8 mouse cellular contexts compared by ENCODE assay signal in the genomic region with DNA sequence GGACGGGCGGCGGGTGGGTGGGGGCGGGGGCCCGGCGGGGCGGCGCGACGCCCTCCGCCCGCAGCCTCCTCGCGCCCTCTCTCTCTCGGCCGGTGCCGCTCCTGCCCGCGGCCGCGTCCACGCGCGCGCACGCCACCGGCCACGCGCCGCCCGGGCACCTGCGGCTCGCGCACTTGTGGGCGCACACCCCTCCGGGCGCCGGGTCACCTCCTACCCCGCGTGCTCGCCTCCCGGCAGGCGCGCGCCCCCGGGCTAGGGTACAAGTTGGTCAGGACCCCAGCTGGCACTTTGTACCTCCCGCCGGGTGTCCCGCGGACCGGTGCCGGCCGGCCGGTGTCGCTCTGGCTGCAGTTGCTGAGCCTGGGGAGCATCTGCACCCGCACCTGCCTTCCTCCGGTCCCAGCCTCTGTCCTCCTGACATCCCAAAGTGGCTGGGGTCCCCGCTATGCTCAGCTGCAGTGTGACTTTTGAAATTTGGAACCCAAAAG. TPM values are rescaled to one million over a fixed set of nuclear protein-coding genes. Genes with fewer than 3 reads are reported as not detected.
DNase-seq lines count a peak whose midpoint lies in the region; ATAC-seq and TF ChIP-seq lines count a peak whose summit lies in the region.

No protein-coding gene starts in this region.

- peaks cover 3% of the 10 kb centered on the region; the same call in 1 of the 2 replicates for H3K4me1 ChIP-seq in embryonic facial prominence, embryonic 10.5 days
- H3K4me1 ChIP-seq in heart, embryonic 10.5 days: 0 out of 2 replicates have a peak, but pooled peaks cover 10% of the 10 kb centered on the region
- no peaks in the 10 kb centered on the region for H3K4me1 ChIP-seq in limb, embryonic 14.5 days (ENCODE audit: control insufficient read depth, insufficient read depth, low read length)
- H3K4me1 ChIP-seq in midbrain, embryonic 16.5 days (ENCODE audit: control insufficient read depth, insufficient read depth, low read length): peaks cover 12% of the 10 kb centered on the region

- WGBS in embryonic facial prominence, embryonic 10.5 days: 0% methylated on average over 53 of the region's 58 CpGs
- 1% methylated on average over 56 of the region's 58 CpGs for WGBS in heart, embryonic 10.5 days
- 0% methylated on average over 17 of the region's 58 CpGs for whole genome bisulfite sequencing in limb, embryonic 14.5 days
- 0% methylated on average over 28 of the region's 58 CpGs for WGBS in midbrain, embryonic 16.5 days

- no peaks in the 10 kb centered on the region for H3K36me3 ChIP-seq in embryonic facial prominence, embryonic 10.5 days (replicated peaks)
- H3K36me3 ChIP-seq in heart, embryonic 10.5 days: no peaks in the 10 kb centered on the region
- H3K36me3 ChIP-seq in limb, embryonic 14.5 days (ENCODE audit: control insufficient read depth, insufficient read depth, low read length): no peaks in the 10 kb centered on the region
- H3K36me3 ChIP-seq in midbrain, embryonic 16.5 days (ENCODE audit: control insufficient read depth, insufficient read depth, low read length): no peaks in the 10 kb centered on the region

- H3K27me3 ChIP-seq in embryonic facial prominence, embryonic 10.5 days (replicated peaks; ENCODE audit: low read depth, poor library complexity, severe bottlenecking): peaks cover 16% of the 10 kb centered on the region
- H3K27me3 ChIP-seq in heart, embryonic 10.5 days (ENCODE audit: insufficient read depth, poor library complexity, severe bottlenecking): 0 out of 2 replicates have a peak, but pooled peaks cover 9% of the 10 kb centered on the region
- 0 out of 2 replicates have a peak, but pooled peaks cover 8% of the 10 kb centered on the region for H3K27me3 ChIP-seq in limb, embryonic 14.5 days (ENCODE audit: control insufficient read depth, insufficient read depth, low read length)
- H3K27me3 ChIP-seq in midbrain, embryonic 16.5 days (ENCODE audit: control insufficient read depth, insufficient read depth, low read depth, low read length): no peaks in the 10 kb centered on the region

- no peaks in the 10 kb centered on the region for H3K9me3 ChIP-seq in embryonic facial prominence, embryonic 10.5 days
- H3K9me3 ChIP-seq in heart, embryonic 10.5 days: no peaks in the 10 kb centered on the region
- H3K9me3 ChIP-seq in limb, embryonic 14.5 days (ENCODE audit: control insufficient read depth, low read length): no peaks in the 10 kb centered on the region
- H3K9me3 ChIP-seq in midbrain, embryonic 16.5 days (replicated peaks; ENCODE audit: control insufficient read depth, low read length, poor library complexity, severe bottlenecking): no peaks in the 10 kb centered on the region

- no peak for TF ChIP-seq POLR2A in limb, embryonic 14.5 days (IDR thresholded peaks at IDR 0.05; ENCODE audit: borderline replicate concordance, extremely low read depth, insufficient read depth, insufficient read length)

- peak overlapping the region; percentile 80 for H3K4me3 ChIP-seq in embryonic facial prominence, embryonic 10.5 days
- peak overlapping the region; percentile 92 for H3K4me3 ChIP-seq in heart, embryonic 10.5 days
- H3K4me3 ChIP-seq in limb, embryonic 14.5 days (replicated peaks; ENCODE audit: low read length): peak overlapping the region; percentile 75
- peak overlapping the region; percentile 97 for H3K4me3 ChIP-seq in midbrain, embryonic 16.5 days (ENCODE audit: low read depth, low read length)

- H3K27ac ChIP-seq in embryonic facial prominence, embryonic 10.5 days (replicated peaks): peak overlapping the region; percentile 80
- peak overlapping the region; percentile 89 for H3K27ac ChIP-seq in heart, embryonic 10.5 days
- H3K27ac ChIP-seq in limb, embryonic 14.5 days (replicated peaks; ENCODE audit: low read depth, low read length): no peak overlapping the region
- peak overlapping the region; percentile 79 for H3K27ac ChIP-seq in midbrain, embryonic 16.5 days (ENCODE audit: low read length)

- peak; percentile 50 for ATAC-seq in limb, embryonic 14.5 days (ENCODE audit: low FRiP score, low read depth)
- peak; percentile 80 for ATAC-seq in midbrain, embryonic 16.5 days

- peak overlapping the region; percentile 66 for H3K9ac ChIP-seq in limb, embryonic 14.5 days (ENCODE audit: low read depth, low read length, severe bottlenecking)
- peak overlapping the region; percentile 78 for H3K9ac ChIP-seq in midbrain, embryonic 16.5 days (ENCODE audit: low read depth, low read length)

- peak overlapping the region; percentile 96 for H3K4me2 ChIP-seq in limb, embryonic 14.5 days (replicated peaks; ENCODE audit: low read depth, low read length, severe bottlenecking)
- peak overlapping the region; percentile 81 for H3K4me2 ChIP-seq in midbrain, embryonic 16.5 days (ENCODE audit: low read length)

- DNase-seq in spleen, adult 12 weeks (ENCODE audit: low spot score): peak; percentile 1
- no peak for DNase-seq in spleen, postnatal 36 days (ENCODE audit: low spot score in 2 of 2)
- DNase-seq in embryonic facial prominence, embryonic 10.5 days (ENCODE audit: low spot score): peak; percentile 67
- DNase-seq in heart, embryonic 10.5 days (ENCODE audit: low spot score): peak; percentile 76
- DNase-seq in kidney, adult 9 months: peak; percentile 27
- no peak for DNase-seq in limb, embryonic 14.5 days (ENCODE audit: low spot score)
- DNase-seq in testis, postnatal 14 days (ENCODE audit: low spot score): peak; percentile 69

RNA-seq across cellular contexts. Expression of gene Macrod2, which starts 0.7 kb away (rescaled TPM):
- polyA plus RNA-seq in embryonic facial prominence, embryonic 10.5 days (2016; fragmentation: Nextera tagmentation; extraction: Ambion mirVana): 23.6 and 25.8 TPM in 2 replicates
- polyA plus RNA-seq in heart, embryonic 10.5 days (2016; fragmentation: Nextera tagmentation; extraction: Ambion mirVana): 26.5 and 26.7 TPM in 2 replicates
- polyA plus RNA-seq in limb, embryonic 14.5 days (2012; rRNA removed): 5.4 and 8.5 TPM in 2 replicates
- polyA plus RNA-seq in limb, embryonic 14.5 days (2014; fragmentation: Nextera tagmentation; extraction: Ambion mirVana): 24.5 and 28.9 TPM in 2 replicates
- 96.2 and 96.9 TPM in 2 replicates for polyA plus RNA-seq in midbrain, embryonic 16.5 days (2015; fragmentation: Nextera tagmentation; extraction: Ambion mirVana)

RNA-seq across cellular contexts. Expression of gene Sel1l2, which starts 6.3 kb away (rescaled TPM):
- not detected in 2 replicates for polyA plus RNA-seq in embryonic facial prominence, embryonic 10.5 days (2016; fragmentation: Nextera tagmentation; extraction: Ambion mirVana)
- polyA plus RNA-seq in heart, embryonic 10.5 days (2016; fragmentation: Nextera tagmentation; extraction: Ambion mirVana): not detected in 2 replicates
- not detected in 2 replicates for polyA plus RNA-seq in limb, embryonic 14.5 days (2012; rRNA removed)
- not detected in 2 replicates for polyA plus RNA-seq in limb, embryonic 14.5 days (2014; fragmentation: Nextera tagmentation; extraction: Ambion mirVana)
- not detected in 2 replicates for polyA plus RNA-seq in midbrain, embryonic 16.5 days (2015; fragmentation: Nextera tagmentation; extraction: Ambion mirVana)

Comparison
In these comparisons a context has a peak if more than half of its experiments do, and no peak if none do; other contexts are left out.
1. DNase-seq: peak in spleen, adult 12 weeks (single experiment), embryonic facial prominence, embryonic 10.5 days (single experiment), heart, embryonic 10.5 days (single experiment), kidney, adult 9 months (single experiment) and testis, postnatal 14 days (single experiment); none in spleen, postnatal 36 days (0 of 2) and limb, embryonic 14.5 days (single experiment).
2. Peak in every context shown above with its lines, with median percentiles within 50 percentile points of each other: H3K4me3 ChIP-seq.